9 mouse cellular contexts compared by ENCODE assay signal in the genomic region with DNA sequence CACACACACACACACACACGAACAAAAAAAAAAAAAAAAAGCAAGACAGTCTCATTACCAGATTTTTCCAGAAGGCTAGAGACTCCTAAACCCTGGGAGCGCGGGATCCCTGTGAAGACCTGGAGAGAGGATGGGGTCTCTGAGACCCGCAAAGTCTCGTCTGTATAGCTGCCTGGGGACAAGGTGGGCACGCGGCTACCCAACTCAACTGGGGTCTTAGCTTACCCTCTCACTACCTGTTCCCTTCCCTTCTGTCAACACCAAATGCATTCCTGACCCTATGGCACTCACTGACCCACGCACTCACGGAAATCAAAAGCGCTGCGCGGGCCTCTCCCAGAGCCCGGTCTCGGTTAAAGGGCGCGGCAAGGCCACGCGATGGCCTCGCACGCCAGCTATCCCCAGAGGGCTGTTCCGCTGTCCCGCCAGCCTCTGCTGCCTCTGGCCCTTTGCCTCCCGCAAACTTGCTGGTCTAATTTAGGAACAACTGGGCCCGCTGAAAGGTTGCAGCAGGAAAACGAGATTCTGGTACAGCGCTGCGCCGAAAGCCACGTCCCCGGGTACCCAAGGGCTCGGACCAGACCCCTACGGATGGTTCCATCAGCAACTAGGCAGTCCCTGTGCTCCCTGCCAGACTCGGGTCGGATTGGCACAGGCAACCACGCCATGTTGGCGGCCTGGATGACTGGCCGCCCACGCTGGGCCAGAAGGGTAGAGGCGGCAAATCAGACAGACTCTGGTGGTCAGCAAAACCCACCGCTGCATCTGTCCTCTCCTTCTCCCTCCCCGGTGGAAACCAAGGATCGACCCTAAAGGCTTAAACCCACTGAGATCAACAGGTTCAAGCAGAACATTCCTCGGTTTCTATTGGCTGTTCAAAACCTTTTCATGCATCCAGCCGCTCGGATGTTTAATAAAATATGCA. TPM values are rescaled to one million over a fixed set of nuclear protein-coding genes. Genes with fewer than 3 reads are reported as not detected.
DNase-seq lines count a peak whose midpoint lies in the region; ATAC-seq and TF ChIP-seq lines count a peak whose summit lies in the region.
"Had no signal": no experiment of that assay in that cellular context is flagged by ENCODE, and none has a peak within 500 bp of the region (broad histone marks: within the 10 kb centered on the region; RNA-seq: fewer than 3 reads in every experiment).

No protein-coding gene starts in this region.

- no peaks in the 10 kb centered on the region for H3K9me3 ChIP-seq in forebrain, embryonic 10.5 days
- no peaks in the 10 kb centered on the region for H3K9me3 ChIP-seq in forebrain, embryonic 15.5 days
- no peaks in the 10 kb centered on the region for H3K9me3 ChIP-seq in kidney, embryonic 15.5 days (replicated peaks)
- no peaks in the 10 kb centered on the region for H3K9me3 ChIP-seq in neural tube, embryonic 14.5 days (ENCODE audit: control insufficient read depth, low read length)

- no peak for TF ChIP-seq CTCF in gastrocnemius, adult 2 months (IDR thresholded peaks at IDR 0.05)
- TF ChIP-seq CTCF in thymus, adult 2 months (IDR thresholded peaks at IDR 0.05; ENCODE audit: borderline replicate concordance, control insufficient read depth, extremely low read depth, insufficient read depth, low read length, poor library complexity) = no peak

- peaks cover 52% of the 10 kb centered on the region for H3K4me1 ChIP-seq in forebrain, embryonic 10.5 days
- peaks cover 26% of the 10 kb centered on the region for H3K4me1 ChIP-seq in forebrain, embryonic 15.5 days
- peaks cover 36% of the 10 kb centered on the region for H3K4me1 ChIP-seq in kidney, embryonic 15.5 days
- H3K4me1 ChIP-seq in neural tube, embryonic 14.5 days (ENCODE audit: control insufficient read depth, insufficient read depth, low read length) = peaks cover 10% of the 10 kb centered on the region; the same call in 1 of the 2 replicates
- H3K4me1 ChIP-seq in thymus, adult 2 months (replicated peaks; ENCODE audit: control insufficient read depth, insufficient read depth, low read length) = peaks cover 19% of the 10 kb centered on the region

- no peak overlapping the region for H3K9ac ChIP-seq in forebrain, embryonic 15.5 days (replicated peaks)
- H3K9ac ChIP-seq in kidney, embryonic 15.5 days = no peak overlapping the region
- H3K9ac ChIP-seq in neural tube, embryonic 14.5 days (replicated peaks; ENCODE audit: low read depth, low read length) = no peak overlapping the region

- peak; percentile 60 for DNase-seq in forebrain, embryonic 10.5 days (ENCODE audit: extremely low spot score, low spot score)
- peak; percentile 39 for DNase-seq in adrenal gland, postnatal 10 days
- peak; percentile 72 for DNase-seq in gastrocnemius, adult 2 months
- DNase-seq in thymus, adult 2 months = no peak

- no peaks in the 10 kb centered on the region for H3K36me3 ChIP-seq in forebrain, embryonic 10.5 days (replicated peaks)
- H3K36me3 ChIP-seq in forebrain, embryonic 15.5 days = no peaks in the 10 kb centered on the region
- no peaks in the 10 kb centered on the region for H3K36me3 ChIP-seq in kidney, embryonic 15.5 days
- H3K36me3 ChIP-seq in neural tube, embryonic 14.5 days (ENCODE audit: control insufficient read depth, insufficient read depth, low read length) = no peaks in the 10 kb centered on the region
- no peaks in the 10 kb centered on the region for H3K36me3 ChIP-seq in thymus, adult 2 months (ENCODE audit: control insufficient read depth, insufficient read depth, low read length)
- H3K36me3 ChIP-seq: G1E had no signal

- no peak for TF ChIP-seq POLR2A in thymus, adult 2 months (IDR thresholded peaks at IDR 0.05; ENCODE audit: control insufficient read depth, extremely low read depth, insufficient read depth, low read length, poor library complexity)

- H3K27ac ChIP-seq in forebrain, embryonic 10.5 days = peak overlapping the region; percentile 42
- H3K27ac ChIP-seq in forebrain, embryonic 15.5 days (replicated peaks) = no peak overlapping the region
- peak overlapping the region; percentile 73 for H3K27ac ChIP-seq in gastrocnemius, adult 2 months
- H3K27ac ChIP-seq in kidney, embryonic 15.5 days = no peak overlapping the region
- H3K27ac ChIP-seq in neural tube, embryonic 14.5 days (ENCODE audit: low read depth, low read length) = peak overlapping the region; percentile 16; the same call in 1 of the 2 replicates
- H3K27ac ChIP-seq in thymus, adult 2 months (ENCODE audit: control insufficient read depth, insufficient read depth, low read length) = no peak overlapping the region

- ATAC-seq in forebrain, embryonic 15.5 days (replicated peaks) = no peak
- ATAC-seq in kidney, embryonic 15.5 days (replicated peaks; ENCODE audit: low FRiP score) = no peak
- no peak for ATAC-seq in neural tube, embryonic 14.5 days (ENCODE audit: low read depth)
- no peak for ATAC-seq in inflammation-experienced regulatory T-cells, adult 6 months

- H3K4me3 ChIP-seq in forebrain, embryonic 10.5 days = peak overlapping the region; percentile 43
- no peak overlapping the region for H3K4me3 ChIP-seq in forebrain, embryonic 15.5 days
- H3K4me3 ChIP-seq in gastrocnemius, adult 2 months = peak overlapping the region; percentile 74
- H3K4me3 ChIP-seq in kidney, embryonic 15.5 days (replicated peaks) = no peak overlapping the region
- H3K4me3 ChIP-seq in neural tube, embryonic 14.5 days (ENCODE audit: low read depth, low read length) = peak overlapping the region; percentile 21
- no peak overlapping the region for H3K4me3 ChIP-seq in thymus, adult 2 months (ENCODE audit: control insufficient read depth, insufficient read depth, low read length)

- H3K27me3 ChIP-seq in forebrain, embryonic 10.5 days (ENCODE audit: poor library complexity, severe bottlenecking) = peaks cover 100% of the 10 kb centered on the region
- peaks cover 80% of the 10 kb centered on the region for H3K27me3 ChIP-seq in forebrain, embryonic 15.5 days
- H3K27me3 ChIP-seq in kidney, embryonic 15.5 days = peaks cover 91% of the 10 kb centered on the region
- peaks cover 61% of the 10 kb centered on the region for H3K27me3 ChIP-seq in neural tube, embryonic 14.5 days (ENCODE audit: control insufficient read depth, insufficient read depth, low read length)
- H3K27me3 ChIP-seq in thymus, adult 2 months (ENCODE audit: control insufficient read depth, insufficient read depth, low read length) = peaks cover 33% of the 10 kb centered on the region

- no peak overlapping the region; the same call in 1 of the 2 replicates for H3K4me2 ChIP-seq in forebrain, embryonic 15.5 days (replicated peaks)
- peak overlapping the region; percentile 20; the same call in 1 of the 2 replicates for H3K4me2 ChIP-seq in kidney, embryonic 15.5 days
- H3K4me2 ChIP-seq in neural tube, embryonic 14.5 days (ENCODE audit: low read depth, low read length) = peak overlapping the region; percentile 16; the same call in 1 of the 2 replicates

- intact Hi-C loops in gastrocnemius, adult 2 months (cut with DNase I) = no loop called here

- under 1% methylated on average over 45 of the region's 45 CpGs for WGBS in forebrain, embryonic 10.5 days
- WGBS in forebrain, embryonic 15.5 days = under 1% methylated on average over 45 of the region's 45 CpGs
- WGBS in kidney, embryonic 15.5 days = under 1% methylated on average over 45 of the region's 45 CpGs
- WGBS in neural tube, embryonic 14.5 days = under 1% methylated on average over 45 of the region's 45 CpGs
- 8% methylated on average over 45 of the region's 45 CpGs for WGBS in thymus, adult 2 months

RNA-seq across cellular contexts. Expression of gene Rsrc1, which starts 2.5 kb away (rescaled TPM):
- 41.3 and 41.6 TPM in 2 replicates for polyA plus RNA-seq in forebrain, embryonic 10.5 days (2016; fragmentation: Nextera tagmentation; extraction: Ambion mirVana)
- 27.2 and 27.6 TPM in 2 replicates for polyA plus RNA-seq in forebrain, embryonic 15.5 days (2015; fragmentation: Nextera tagmentation; extraction: Ambion mirVana)
- 10 to 100 TPM; 25.2 to 30.0 TPM for total RNA-seq in adrenal gland, postnatal 10 days (2021)
- total RNA-seq in gastrocnemius, adult 2 months (2021) = 10 to 100 TPM; 11.6 to 14.8 TPM
- polyA plus RNA-seq in kidney, embryonic 15.5 days (2015; fragmentation: Nextera tagmentation; extraction: Ambion mirVana) = 31.2 and 32.1 TPM in 2 replicates
- polyA plus RNA-seq in neural tube, embryonic 14.5 days (2014; fragmentation: Nextera tagmentation; extraction: Ambion mirVana) = 36.1 and 39.5 TPM in 2 replicates
- 10 to 100 TPM; 43.1 to 52.8 (median 44.0) TPM for polyA plus RNA-seq in inflammation-experienced regulatory T-cells, adult 6 months (2017; shearing (Covaris generic))
- 4.7 and 5.1 TPM in 2 replicates for polyA plus RNA-seq in thymus, adult 2 months (2012; rRNA removed)

RNA-seq across cellular contexts. Expression of gene Shox2, which starts 2.9 kb away (rescaled TPM):
- polyA plus RNA-seq in forebrain, embryonic 10.5 days (2016; fragmentation: Nextera tagmentation; extraction: Ambion mirVana) = 3.4 and 6.6 TPM in 2 replicates
- polyA plus RNA-seq in forebrain, embryonic 15.5 days (2015; fragmentation: Nextera tagmentation; extraction: Ambion mirVana) = 2.7 and 2.8 TPM in 2 replicates
- total RNA-seq in adrenal gland, postnatal 10 days (2021) = 1 to 10 TPM in 1 of 2 experiments, under 1 TPM in 1; 0.75 to 5.7 TPM
- total RNA-seq in gastrocnemius, adult 2 months (2021) = 1 to 10 TPM; 1.4 to 2.3 TPM
- polyA plus RNA-seq in kidney, embryonic 15.5 days (2015; fragmentation: Nextera tagmentation; extraction: Ambion mirVana) = 1.3 and 1.7 TPM in 2 replicates
- polyA plus RNA-seq in neural tube, embryonic 14.5 days (2014; fragmentation: Nextera tagmentation; extraction: Ambion mirVana) = 10.4 and 10.6 TPM in 2 replicates
- not detected for polyA plus RNA-seq in inflammation-experienced regulatory T-cells, adult 6 months (2017; shearing (Covaris generic))
- polyA plus RNA-seq in thymus, adult 2 months (2012; rRNA removed) = 0.47 and 0.51 TPM in 2 replicates

Comparison
In these comparisons a context has a peak if more than half of its experiments do, and no peak if none do; other contexts are left out.
1. H3K27ac ChIP-seq: peak in forebrain, embryonic 10.5 days (single experiment), gastrocnemius, adult 2 months (single experiment) and neural tube, embryonic 14.5 days (single experiment); none in forebrain, embryonic 15.5 days (single experiment), kidney, embryonic 15.5 days (single experiment) and thymus, adult 2 months (single experiment).
2. H3K4me3 ChIP-seq: peak in forebrain, embryonic 10.5 days (single experiment), gastrocnemius, adult 2 months (single experiment) and neural tube, embryonic 14.5 days (single experiment); none in forebrain, embryonic 15.5 days (single experiment), kidney, embryonic 15.5 days (single experiment) and thymus, adult 2 months (single experiment).